Comparison of ENCODE assay signal across 20 mouse cellular contexts in the genomic region with DNA sequence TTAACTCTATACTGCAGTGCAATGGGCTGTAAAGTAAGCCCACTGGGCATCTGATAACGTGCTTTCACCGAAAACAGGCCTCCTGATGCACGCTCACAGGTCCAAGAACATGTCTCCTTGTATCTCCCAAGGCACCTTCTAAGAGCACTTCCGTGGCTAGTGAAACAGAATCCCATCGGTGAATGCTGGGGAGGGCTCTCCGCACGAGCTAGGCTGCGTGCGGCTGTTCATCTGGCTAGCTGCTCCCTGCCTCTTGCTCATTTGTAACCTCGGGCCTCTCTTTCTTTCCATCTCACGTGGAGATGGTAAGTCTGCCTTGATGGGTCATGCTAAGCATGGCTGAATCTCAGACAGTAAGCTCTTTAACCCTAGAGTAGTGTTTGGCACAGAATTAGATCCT. TPM values are rescaled to one million over a fixed set of nuclear protein-coding genes. Genes with fewer than 3 reads are reported as not detected.
"Had no signal": no experiment of that assay in that cellular context is flagged by ENCODE, and none has a peak within 500 bp of the region (broad histone marks: within the 10 kb centered on the region; RNA-seq: fewer than 3 reads in every experiment).

No protein-coding gene starts in this region.

- H3K4me1 ChIP-seq: liver, embryonic 15.5 days had no signal

- H3K4me2 ChIP-seq: liver, embryonic 11.5 days; liver, embryonic 15.5 days; neural tube, embryonic 13.5 days had no signal

- H3K9me3 ChIP-seq: limb, embryonic 10.5 days; liver, embryonic 15.5 days; midbrain, embryonic 10.5 days; neural tube, embryonic 13.5 days had no signal

- H3K9ac ChIP-seq: liver, embryonic 15.5 days; neural tube, embryonic 13.5 days had no signal

- H3K36me3 ChIP-seq: limb, embryonic 10.5 days; liver, embryonic 15.5 days; midbrain, embryonic 10.5 days; neural tube, embryonic 13.5 days had no signal

- H3K4me3 ChIP-seq: left cerebral cortex, adult 2 months; limb, embryonic 10.5 days; liver, embryonic 15.5 days; midbrain, embryonic 10.5 days; neural tube, embryonic 13.5 days had no signal

- H3K27ac ChIP-seq: left cerebral cortex, adult 2 months; limb, embryonic 10.5 days; liver, embryonic 15.5 days; midbrain, embryonic 10.5 days; neural tube, embryonic 13.5 days had no signal

- ATAC-seq: inflammation-experienced regulatory T-cells, adult 6 months had no signal

- DNase-seq: kidney, adult 9 months; kidney, postnatal 14 days; lung, postnatal 10 days; midbrain, embryonic 14.5 days; retina, postnatal 1 day; thymus, postnatal 36 days had no signal

RNA-seq across cellular contexts. Expression of a gene that starts 3.7 kb away (rescaled TPM):
- total RNA-seq: monocyte, adult 5-6 weeks had no signal
- polyA plus RNA-seq: limb, embryonic 10.5 days; midbrain, embryonic 10.5 days; midbrain, embryonic 14.5 days; neural tube, embryonic 13.5 days had no signal

RNA-seq across cellular contexts. Expression of a gene that starts 53.7 kb away (rescaled TPM):
- total RNA-seq: layer of hippocampus, postnatal 25 days; left cerebral cortex, postnatal 14 days; megakaryocyte progenitor cell, adult 5-6 weeks; monocyte, adult 5-6 weeks had no signal
- polyA plus RNA-seq: inflammation-experienced regulatory T-cells, adult 6 months; limb, embryonic 10.5 days; limb, embryonic 14.5 days; liver, embryonic 11.5 days; liver, embryonic 15.5 days; midbrain, embryonic 14.5 days; neural tube, embryonic 13.5 days; stomach, embryonic 16.5 days; thymus, postnatal 0 days had no signal
